Mouse (Mus musculus): Measurements from ENCODE around the gene Sptb. TPM values are rescaled to one million over a fixed set of nuclear protein-coding genes. Genes with fewer than 3 reads are reported as not detected.

The Sptb gene
- polyA plus RNA-seq, 1 experiment from 2014 or later, result 2.4 TPM

GRCm38 (mm10) chr12:76576061-76576460, 134.3 kb downstream of the Sptb start:
- Histone ChIP-seq H3K27ac (replicated peaks; ENCODE audit: low read depth, low read length) (no peak overlapping the region), H3K4me3 (ENCODE audit: low read depth, low read length) (no peak overlapping the region), H3K4me1 (ENCODE audit: control insufficient read depth, insufficient read depth, low read length) (no peaks in the 10 kb centered on the region; the same call in 1 of the 2 replicates), H3K9me3 (replicated peaks; ENCODE audit: control insufficient read depth, low read length) (no peaks in the 10 kb centered on the region), H3K4me2 (ENCODE audit: low read depth, low read length) (no peak overlapping the region; the same call in 1 of the 2 replicates), H3K9ac (replicated peaks; ENCODE audit: low read length) (no peak overlapping the region), H3K36me3 (replicated peaks; ENCODE audit: control insufficient read depth, insufficient read depth, low read depth, low read length) (no peaks in the 10 kb centered on the region), H3K27me3 (ENCODE audit: control insufficient read depth, insufficient read depth, low read length) (no peaks in the 10 kb centered on the region)
- ATAC-seq (replicated peaks; ENCODE audit: insufficient number of reproducible peaks, low FRiP score, low TSS enrichment, low read depth) (no peak), DNase-seq (ENCODE audit: low spot score) (no peak)
- 88% methylated on average over 9 of the region's 9 CpGs for WGBS

- Histone ChIP-seq H3K4me2 (ENCODE audit: low read depth, low read length) (no peak overlapping the region), H3K4me1 (ENCODE audit: control insufficient read depth, insufficient read depth, low read length) (peaks cover 4% of the 10 kb centered on the region), H3K27ac (replicated peaks; ENCODE audit: low read depth, low read length) (no peak overlapping the region), H3K36me3 (replicated peaks; ENCODE audit: control insufficient read depth, insufficient read depth, low read depth, low read length) (no peaks in the 10 kb centered on the region), H3K4me3 (ENCODE audit: low read depth, low read length) (no peak overlapping the region), H3K27me3 (ENCODE audit: control insufficient read depth, insufficient read depth, low read length) (no peaks in the 10 kb centered on the region), H3K9ac (replicated peaks; ENCODE audit: low read length) (no peak overlapping the region), H3K9me3 (replicated peaks; ENCODE audit: control insufficient read depth, low read length) (no peaks in the 10 kb centered on the region)
- no peak for ATAC-seq (replicated peaks; ENCODE audit: insufficient number of reproducible peaks, low FRiP score, low TSS enrichment, low read depth)
- 90% methylated on average over 6 of the region's 6 CpGs for WGBS
- DNase-seq (ENCODE audit: low spot score), result no peak
These were observed 135.5 kb downstream of the Sptb start for GRCm38 (mm10) chr12:76574815-76575214.

- Histone ChIP-seq H3K27me3 (ENCODE audit: control insufficient read depth, insufficient read depth, low read length) (no peaks in the 10 kb centered on the region), H3K4me2 (ENCODE audit: low read depth, low read length) (no peak overlapping the region), H3K9me3 (replicated peaks; ENCODE audit: control insufficient read depth, low read length) (no peaks in the 10 kb centered on the region), H3K36me3 (replicated peaks; ENCODE audit: control insufficient read depth, insufficient read depth, low read depth, low read length) (no peaks in the 10 kb centered on the region), H3K4me3 (ENCODE audit: low read depth, low read length) (no peak overlapping the region), H3K27ac (replicated peaks; ENCODE audit: low read depth, low read length) (no peak overlapping the region; the same call in 1 of the 2 replicates), H3K4me1 (ENCODE audit: control insufficient read depth, insufficient read depth, low read length) (peaks cover 4% of the 10 kb centered on the region), H3K9ac (replicated peaks; ENCODE audit: low read length) (no peak overlapping the region)
- WGBS, result 86% methylated on average over 6 of the region's 6 CpGs
- DNase-seq (ENCODE audit: low spot score) (no peak), ATAC-seq (replicated peaks; ENCODE audit: insufficient number of reproducible peaks, low FRiP score, low TSS enrichment, low read depth) (no peak)
These were observed 137.0 kb downstream of the Sptb start for GRCm38 (mm10) chr12:76573381-76573780.

GRCm38 (mm10) chr12:76572261-76573251, 137.8 kb downstream of the Sptb start:
- no peak for DNase-seq (ENCODE audit: low spot score)
- H3K4me2 ChIP-seq (ENCODE audit: low read depth, low read length), result no peak overlapping the region
- H3K9me3 ChIP-seq (replicated peaks; ENCODE audit: control insufficient read depth, low read length), result no peaks in the 10 kb centered on the region
- no peak overlapping the region for H3K4me3 ChIP-seq (ENCODE audit: low read depth, low read length)
- no peak overlapping the region for H3K9ac ChIP-seq (replicated peaks; ENCODE audit: low read length)
- no peak overlapping the region; the same call in 1 of the 2 replicates for H3K27ac ChIP-seq (replicated peaks; ENCODE audit: low read depth, low read length)
- no peak for ATAC-seq (replicated peaks; ENCODE audit: insufficient number of reproducible peaks, low FRiP score, low TSS enrichment, low read depth)
- H3K4me1 ChIP-seq (ENCODE audit: control insufficient read depth, insufficient read depth, low read length), result peaks cover 4% of the 10 kb centered on the region
- WGBS, result 73% methylated on average over 27 of the region's 27 CpGs
- H3K27me3 ChIP-seq (ENCODE audit: control insufficient read depth, insufficient read depth, low read length), result no peaks in the 10 kb centered on the region
- H3K36me3 ChIP-seq (replicated peaks; ENCODE audit: control insufficient read depth, insufficient read depth, low read depth, low read length), result no peaks in the 10 kb centered on the region

- ATAC-seq (replicated peaks; ENCODE audit: insufficient number of reproducible peaks, low FRiP score, low TSS enrichment, low read depth) (no peak), DNase-seq (ENCODE audit: low spot score) (no peak)
- H3K9me3 ChIP-seq (replicated peaks; ENCODE audit: control insufficient read depth, low read length), result no peaks in the 10 kb centered on the region
- H3K27ac ChIP-seq (replicated peaks; ENCODE audit: low read depth, low read length), result no peak overlapping the region
- H3K4me1 ChIP-seq (ENCODE audit: control insufficient read depth, insufficient read depth, low read length), result peaks cover 4% of the 10 kb centered on the region
- H3K27me3 ChIP-seq (ENCODE audit: control insufficient read depth, insufficient read depth, low read length), result no peaks in the 10 kb centered on the region
- H3K9ac ChIP-seq (replicated peaks; ENCODE audit: low read length), result no peak overlapping the region
- WGBS, result 78% methylated on average over 10 of the region's 10 CpGs
- H3K36me3 ChIP-seq (replicated peaks; ENCODE audit: control insufficient read depth, insufficient read depth, low read depth, low read length), result no peaks in the 10 kb centered on the region
- no peak overlapping the region for H3K4me2 ChIP-seq (ENCODE audit: low read depth, low read length)
- H3K4me3 ChIP-seq (ENCODE audit: low read depth, low read length), result no peak overlapping the region
These were observed 139.1 kb downstream of the Sptb start for GRCm38 (mm10) chr12:76571266-76571665.

GRCm38 (mm10) chr12:76570221-76570940, 140.0 kb downstream of the Sptb start:
- DNase-seq (ENCODE audit: low spot score) (no peak), ATAC-seq (replicated peaks; ENCODE audit: insufficient number of reproducible peaks, low FRiP score, low TSS enrichment, low read depth) (no peak)
- WGBS, result 67% methylated on average over 9 of the region's 9 CpGs
- Histone ChIP-seq H3K4me2 (ENCODE audit: low read depth, low read length) (no peak overlapping the region), H3K27me3 (ENCODE audit: control insufficient read depth, insufficient read depth, low read length) (no peaks in the 10 kb centered on the region), H3K36me3 (replicated peaks; ENCODE audit: control insufficient read depth, insufficient read depth, low read depth, low read length) (no peaks in the 10 kb centered on the region), H3K4me1 (ENCODE audit: control insufficient read depth, insufficient read depth, low read length) (peaks cover 4% of the 10 kb centered on the region), H3K9ac (replicated peaks; ENCODE audit: low read length) (no peak overlapping the region), H3K27ac (replicated peaks; ENCODE audit: low read depth, low read length) (no peak overlapping the region), H3K4me3 (ENCODE audit: low read depth, low read length) (no peak overlapping the region), H3K9me3 (replicated peaks; ENCODE audit: control insufficient read depth, low read length) (no peaks in the 10 kb centered on the region)

GRCm38 (mm10) chr12:76566284-76566683, 144.1 kb downstream of the Sptb start:
- Histone ChIP-seq H3K36me3 (replicated peaks; ENCODE audit: control insufficient read depth, insufficient read depth, low read depth, low read length) (no peaks in the 10 kb centered on the region), H3K9ac (replicated peaks; ENCODE audit: low read length) (no peak overlapping the region), H3K27ac (replicated peaks; ENCODE audit: low read depth, low read length) (no peak overlapping the region), H3K27me3 (ENCODE audit: control insufficient read depth, insufficient read depth, low read length) (no peaks in the 10 kb centered on the region), H3K4me3 (ENCODE audit: low read depth, low read length) (no peak overlapping the region), H3K4me2 (ENCODE audit: low read depth, low read length) (no peak overlapping the region), H3K9me3 (replicated peaks; ENCODE audit: control insufficient read depth, low read length) (no peaks in the 10 kb centered on the region), H3K4me1 (ENCODE audit: control insufficient read depth, insufficient read depth, low read length) (peaks cover 4% of the 10 kb centered on the region)
- ATAC-seq (replicated peaks; ENCODE audit: insufficient number of reproducible peaks, low FRiP score, low TSS enrichment, low read depth), result no peak
- WGBS, result 88% methylated on average over 10 of the region's 10 CpGs
- no peak for DNase-seq (ENCODE audit: low spot score)

- H3K36me3 ChIP-seq (replicated peaks; ENCODE audit: control insufficient read depth, insufficient read depth, low read depth, low read length), result no peaks in the 10 kb centered on the region
- no peak overlapping the region for H3K4me3 ChIP-seq (ENCODE audit: low read depth, low read length)
- WGBS, result 85% methylated on average over 4 of the region's 4 CpGs
- H3K27ac ChIP-seq (replicated peaks; ENCODE audit: low read depth, low read length), result no peak overlapping the region
- no peaks in the 10 kb centered on the region for H3K9me3 ChIP-seq (replicated peaks; ENCODE audit: control insufficient read depth, low read length)
- no peak overlapping the region for H3K4me2 ChIP-seq (ENCODE audit: low read depth, low read length)
- DNase-seq (ENCODE audit: low spot score) (no peak), ATAC-seq (replicated peaks; ENCODE audit: insufficient number of reproducible peaks, low FRiP score, low TSS enrichment, low read depth) (no peak)
- H3K27me3 ChIP-seq (ENCODE audit: control insufficient read depth, insufficient read depth, low read length), result no peaks in the 10 kb centered on the region
- H3K4me1 ChIP-seq (ENCODE audit: control insufficient read depth, insufficient read depth, low read length), result no peaks in the 10 kb centered on the region
- H3K9ac ChIP-seq (replicated peaks; ENCODE audit: low read length), result no peak overlapping the region
These were observed 148.2 kb downstream of the Sptb start for GRCm38 (mm10) chr12:76562196-76562595.

Data from embryonic facial prominence, embryonic 11.5 days (tissue).